In the genomic region with DNA sequence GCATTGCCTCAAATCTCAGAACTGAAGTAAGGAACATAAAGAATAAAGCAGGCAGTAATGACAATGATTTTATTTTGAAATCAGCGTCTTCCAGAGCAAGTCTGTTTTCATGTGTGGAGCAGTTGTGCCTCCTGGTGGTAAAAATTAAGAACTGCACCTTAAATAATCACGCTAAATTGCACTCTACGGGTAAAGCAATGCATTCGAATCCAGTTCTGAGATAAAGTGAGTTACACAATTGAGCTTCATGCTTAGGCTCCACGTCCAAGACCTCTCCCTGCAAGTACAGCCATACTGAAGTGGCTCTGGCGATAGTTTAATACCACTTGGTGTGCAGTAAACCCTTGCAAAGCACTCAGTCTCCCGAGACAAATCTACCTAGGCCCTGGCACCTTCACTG, we compare ENCODE assay signal across 8 mouse cellular contexts.
A peak's percentile ranks its signal among the peaks of the same experiment; 100 is the strongest.
DNase-seq lines count a peak whose midpoint lies in the region; ATAC-seq lines count a peak whose summit lies in the region.

No protein-coding gene starts in this region.

- no peaks in the 10 kb centered on the region for H3K9me3 ChIP-seq in heart, embryonic 11.5 days (replicated peaks; ENCODE audit: control insufficient read depth, low read length)

- no peak overlapping the region for H3K9ac ChIP-seq in heart, embryonic 11.5 days (ENCODE audit: low read depth, low read length)

- no peak overlapping the region for H3K4me3 ChIP-seq in heart, embryonic 11.5 days (ENCODE audit: low read depth, low read length)

- H3K36me3 ChIP-seq in heart, embryonic 11.5 days (ENCODE audit: control insufficient read depth, insufficient read depth, low read length) = peaks cover 4% of the 10 kb centered on the region; the same call in 1 of the 2 replicates

- no peak overlapping the region for H3K4me2 ChIP-seq in heart, embryonic 11.5 days

- H3K27ac ChIP-seq in heart, embryonic 11.5 days (ENCODE audit: low read depth, low read length) = no peak overlapping the region

- WGBS in heart, embryonic 11.5 days (ENCODE audit: insufficient replicate concordance) = 31% methylated on average over 7 of the region's 7 CpGs

- DNase-seq in heart, adult 8-10 months (ENCODE audit: low spot score) = peak; percentile 75
- peak; percentile 55 to 65 for DNase-seq in right cerebral cortex, postnatal 10 days (ENCODE audit: low spot score in 2 of 2)
- DNase-seq in right cerebral cortex, postnatal 36 days (ENCODE audit: low spot score in 2 of 2) = no peak
- DNase-seq in c-Kit-positive CD71-positive TER-119-positive erythroid progenitor cells, embryonic 14.5 days (ENCODE audit: low spot score) = peak; percentile 44
- DNase-seq in kidney, postnatal 36 days = peak; percentile 16 to 28
- peak; percentile 70 for DNase-seq in mesoderm, embryonic 11.5 days (ENCODE audit: low read depth, low spot score)
- no peak for DNase-seq in yolk sac, embryonic 10.5 days (ENCODE audit: low spot score)

- no peak for ATAC-seq in heart, embryonic 11.5 days (replicated peaks; ENCODE audit: insufficient number of reproducible peaks, low FRiP score, low TSS enrichment)

- peaks cover 6% of the 10 kb centered on the region for H3K4me1 ChIP-seq in heart, embryonic 11.5 days (ENCODE audit: control insufficient read depth, insufficient read depth, low read length)

- no peaks in the 10 kb centered on the region for H3K27me3 ChIP-seq in heart, embryonic 11.5 days (ENCODE audit: control insufficient read depth, insufficient read depth, low read length)

Comparison
In these comparisons a context has a peak if more than half of its experiments do, and no peak if none do; other contexts are left out.
1. DNase-seq: peak in heart, adult 8-10 months (single experiment), right cerebral cortex, postnatal 10 days (2 of 2), c-Kit-positive CD71-positive TER-119-positive erythroid progenitor cells, embryonic 14.5 days (single experiment), kidney, postnatal 36 days (2 of 2) and mesoderm, embryonic 11.5 days (single experiment); none in right cerebral cortex, postnatal 36 days (0 of 2) and yolk sac, embryonic 10.5 days (single experiment).